Mouse (Mus musculus) mouse embryonic stem cell (cell line): Measurements from ENCODE around the gene Zglp1.
"Not testable (repeated sequence)": the region's sequence is repeated elsewhere in the genome, so short reads cannot be mapped to it uniquely, and the experiment has no call there.

Source experiments
- in situ Hi-C, 2 experiments: fragments of 300-500 bp; cut with MboI; formaldehyde crosslinking; loops; 1 replicate in 1 of 2; 3 replicates in 1 of 2; pipeline ENCODE4 v1.14.3; 2019 to 2020; ENCODE audit warnings: low sequenced_read_pairs in 2 of 2, low pct_unique_long_range_greater_than_20kb in 1 of 2, mixed read lengths in 1 of 2; ENCODE audit not compliant: unreplicated experiment in 1 of 2

Zglp1 gene

DNA sequence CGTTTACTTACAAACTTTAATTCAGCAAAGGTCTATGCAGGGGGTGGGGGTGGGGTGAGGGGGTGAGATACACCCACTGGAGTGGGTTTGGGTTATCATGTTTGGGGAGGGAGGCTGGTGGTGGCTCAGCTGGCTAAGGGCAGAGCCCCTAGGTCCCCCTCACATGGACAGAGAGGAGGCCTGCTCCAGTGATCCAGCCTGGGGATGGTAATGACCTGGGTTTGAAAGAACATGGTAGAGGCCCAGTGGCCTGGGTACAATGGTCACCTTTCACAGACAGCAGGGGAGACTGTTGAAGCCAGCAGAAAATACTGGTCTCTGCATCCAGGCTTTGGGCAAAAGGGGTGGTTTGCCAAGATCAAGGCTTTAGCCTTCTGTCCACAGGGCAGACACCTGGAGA lies 7.3 kb upstream of the Zglp1 start:
- in situ Hi-C loops, result no loop called here

DNA sequence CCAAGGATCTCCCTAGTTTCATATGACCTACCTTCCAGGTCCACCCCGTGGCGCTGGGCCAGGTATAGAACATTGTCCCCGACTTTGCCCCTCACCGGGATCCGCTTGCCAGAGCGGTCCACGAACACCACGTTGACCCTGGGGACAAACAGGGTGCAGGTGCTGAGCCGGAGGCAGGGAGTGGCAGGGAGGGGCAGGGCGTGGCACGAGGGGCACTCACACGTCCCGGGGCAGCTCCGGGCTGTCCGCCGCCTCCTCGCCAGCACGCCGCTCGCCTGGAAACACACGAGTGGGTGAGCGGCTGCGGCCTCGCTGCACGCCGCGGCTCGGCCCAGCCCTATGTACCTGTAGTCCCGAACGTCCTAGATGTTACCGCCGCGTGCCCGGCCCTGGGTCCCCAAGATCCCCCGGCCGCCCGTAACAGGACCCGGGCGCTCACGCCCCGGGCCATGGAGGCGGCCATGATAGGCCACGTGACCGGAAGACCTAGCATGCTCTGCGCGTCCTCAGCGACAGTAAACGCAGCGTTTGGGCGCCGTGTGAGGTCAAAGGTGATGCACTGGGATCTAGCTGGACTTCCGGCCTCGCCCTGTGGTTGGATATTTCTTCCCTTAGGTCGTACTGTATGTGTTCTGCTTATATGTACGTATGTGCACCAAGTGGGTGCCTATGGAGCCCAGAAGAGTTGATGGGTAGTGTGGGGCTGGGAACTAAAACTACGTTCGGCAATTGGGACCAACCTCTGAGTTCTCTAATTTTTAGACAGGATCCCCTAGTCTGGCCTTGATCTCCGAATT lies 6.3 kb upstream of the Zglp1 start, which contains the start of the genes Gm49373 and Fdx1l:
Gene Gm49373, minus strand, starts transcription at position 53 of the 797 bp plus-strand sequence.
Gene Fdx1l, minus strand, starts transcription at position 571 of the 797 bp plus-strand sequence.
- in situ Hi-C loops, result no loop called here

DNA sequence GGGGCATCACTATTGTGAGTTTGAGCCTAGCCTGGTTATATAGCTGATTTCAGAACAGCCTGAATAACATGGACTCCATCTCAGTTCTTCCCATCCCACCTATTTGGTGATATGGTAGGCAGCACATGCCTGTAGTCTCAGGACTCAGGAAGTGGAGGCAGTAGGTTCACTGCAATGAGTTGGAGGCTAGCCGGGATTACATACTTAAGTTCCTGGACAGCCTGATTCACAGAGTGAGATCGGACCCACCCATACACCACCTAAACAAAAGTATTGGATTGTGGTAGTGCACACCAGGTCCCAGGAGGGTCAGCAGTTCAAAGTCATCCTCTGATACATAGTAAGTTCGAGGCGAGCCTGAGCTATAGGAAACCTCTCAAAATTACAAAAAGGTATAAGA lies 5.7 kb upstream of the Zglp1 start:
- in situ Hi-C loops, result no loop called here

DNA sequence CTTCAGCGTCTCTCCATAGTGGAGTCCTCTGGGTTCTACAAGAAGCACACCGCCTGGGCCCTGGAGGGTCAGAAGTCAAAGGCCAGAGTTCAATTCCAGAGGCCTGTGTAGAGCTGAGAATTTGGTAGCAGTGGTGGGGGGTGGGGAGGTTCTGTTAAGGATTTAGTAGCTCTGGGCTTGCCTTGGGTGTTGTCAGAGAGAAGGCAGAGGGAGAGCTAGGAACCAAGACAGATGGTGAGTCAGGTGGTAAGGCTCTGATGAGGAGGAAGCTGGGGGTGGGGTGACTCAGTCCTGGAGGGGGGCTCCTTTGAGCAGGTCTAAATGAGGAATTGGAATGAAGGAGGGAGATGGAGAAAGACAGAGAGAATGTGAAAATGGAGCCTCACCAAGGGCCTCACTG lies 4.0 kb downstream of the Zglp1 start:
- in situ Hi-C loops, result no loop called here

DNA sequence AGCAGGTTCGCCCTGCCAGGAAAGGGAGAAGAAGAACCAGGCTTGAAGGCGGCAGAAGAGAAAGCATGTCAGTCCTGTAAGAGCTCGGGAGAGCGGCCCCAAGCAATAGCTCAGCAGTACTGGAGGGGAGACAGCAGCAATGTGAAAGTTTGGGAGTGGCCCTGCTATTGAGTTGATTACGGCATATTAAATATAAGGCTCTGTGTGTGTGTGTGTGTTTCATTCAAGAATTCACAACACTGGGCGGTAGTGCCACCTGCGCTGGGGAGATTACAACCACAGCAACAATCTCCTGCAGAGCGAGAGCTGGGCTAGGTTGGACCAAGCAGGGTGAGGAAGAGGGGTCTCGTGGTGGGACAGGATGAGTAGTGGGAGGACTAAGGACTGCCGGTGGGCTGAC lies 15.3 kb downstream of the Zglp1 start:
- in situ Hi-C loops, result no loop called here

DNA sequence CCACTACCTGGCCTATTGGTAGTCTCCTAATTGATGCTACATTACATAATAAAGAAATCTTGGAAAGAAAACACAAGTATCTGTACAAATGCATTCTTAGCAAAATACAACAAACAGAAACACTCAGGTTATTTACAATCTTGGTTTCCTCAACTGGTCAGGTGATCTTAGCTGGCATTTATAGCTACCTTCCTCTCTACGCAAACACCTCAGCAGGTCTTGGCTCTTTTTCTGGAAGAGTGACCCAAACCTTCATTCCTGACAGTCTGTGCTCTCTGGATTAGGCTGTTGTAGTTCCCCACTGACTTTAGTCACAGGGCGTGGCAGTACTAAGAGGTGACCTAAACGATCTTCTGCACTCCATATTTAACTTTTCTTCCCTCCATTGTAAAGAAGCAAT lies 21.7 kb downstream of the Zglp1 start:
- in situ Hi-C loops, result no loop called here

DNA sequence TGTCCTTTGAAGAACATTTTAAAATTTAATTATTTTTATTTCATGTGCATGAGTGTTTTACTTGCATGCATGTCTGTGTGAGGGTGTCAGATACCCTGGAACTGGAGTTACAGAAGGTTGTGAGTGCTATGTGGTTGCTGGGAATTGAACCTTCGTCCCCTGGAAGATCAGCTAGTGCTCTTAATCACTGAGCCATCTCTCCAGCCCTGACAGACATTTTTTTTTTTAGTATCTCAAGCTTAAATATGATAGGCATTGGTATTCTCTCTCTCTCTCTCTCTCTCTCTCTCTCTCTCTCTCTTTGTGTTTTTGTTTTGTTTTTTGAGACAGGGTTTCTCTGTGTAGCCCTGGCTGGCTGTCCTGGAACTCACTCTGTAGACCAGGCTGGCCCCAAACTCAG lies 22.1 kb downstream of the Zglp1 start:
- in situ Hi-C loops, result not testable (repeated sequence)

DNA sequence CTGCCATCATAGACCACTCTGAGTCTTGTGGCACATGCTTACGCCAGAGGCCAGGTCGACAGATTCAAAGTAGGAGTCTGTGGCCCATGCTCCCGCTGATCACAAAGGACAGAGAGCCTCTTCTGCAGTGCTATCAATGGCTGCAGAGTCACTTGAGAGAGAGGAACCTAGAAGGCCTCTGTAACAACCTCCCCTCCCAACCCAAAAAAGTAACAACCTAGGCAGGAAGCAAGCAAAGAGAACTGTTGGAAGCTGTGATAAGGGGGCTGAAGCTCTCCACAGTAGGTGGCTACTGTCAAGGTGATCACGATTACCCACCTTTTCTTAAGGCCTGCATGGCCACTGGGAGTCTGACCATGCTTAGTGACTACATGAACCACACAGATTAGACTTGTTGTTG lies 23.3 kb downstream of the Zglp1 start:
- in situ Hi-C loops, result no loop called here

DNA sequence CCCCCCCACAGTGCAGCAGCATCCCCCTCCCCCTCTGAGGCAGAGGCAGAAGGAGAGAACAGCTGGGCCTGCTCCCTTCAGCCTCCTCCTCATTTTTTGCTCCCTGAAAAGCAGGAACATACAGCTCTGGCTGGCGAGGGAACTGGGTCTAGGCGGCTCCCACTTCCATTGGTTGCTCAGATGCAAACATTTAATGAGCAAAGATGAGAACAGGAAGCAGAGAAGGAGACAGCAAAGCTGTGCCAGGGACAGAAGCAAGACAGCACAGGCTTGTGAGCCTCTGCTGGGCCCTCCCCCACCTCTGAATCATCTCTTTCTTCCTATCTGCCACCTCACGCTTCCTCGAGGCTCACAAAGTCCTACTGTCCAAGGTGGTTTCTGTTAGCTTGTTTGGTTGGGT lies 25.6 kb downstream of the Zglp1 start:
- in situ Hi-C loops, result no loop called here

DNA sequence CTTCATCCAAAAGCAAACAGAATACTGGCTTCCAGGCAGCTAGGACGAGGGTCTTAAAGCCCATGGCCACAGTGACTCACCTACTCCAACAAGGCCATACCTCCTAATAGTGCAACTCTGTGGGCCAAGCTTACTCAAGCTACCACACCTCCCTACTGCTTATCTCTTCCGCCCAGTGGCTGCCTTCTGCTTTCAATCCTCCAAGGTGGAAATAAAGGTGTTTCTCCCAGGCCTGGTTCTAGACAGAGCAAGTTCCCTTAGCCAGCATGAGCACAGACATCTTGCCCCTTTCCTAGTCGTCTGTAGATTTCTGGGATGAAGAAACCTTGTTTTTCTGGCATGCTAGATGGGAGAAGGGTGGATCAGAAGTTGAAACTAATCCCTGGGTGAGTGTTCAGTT lies 27.1 kb downstream of the Zglp1 start:
- in situ Hi-C loops, result no loop called here

DNA sequence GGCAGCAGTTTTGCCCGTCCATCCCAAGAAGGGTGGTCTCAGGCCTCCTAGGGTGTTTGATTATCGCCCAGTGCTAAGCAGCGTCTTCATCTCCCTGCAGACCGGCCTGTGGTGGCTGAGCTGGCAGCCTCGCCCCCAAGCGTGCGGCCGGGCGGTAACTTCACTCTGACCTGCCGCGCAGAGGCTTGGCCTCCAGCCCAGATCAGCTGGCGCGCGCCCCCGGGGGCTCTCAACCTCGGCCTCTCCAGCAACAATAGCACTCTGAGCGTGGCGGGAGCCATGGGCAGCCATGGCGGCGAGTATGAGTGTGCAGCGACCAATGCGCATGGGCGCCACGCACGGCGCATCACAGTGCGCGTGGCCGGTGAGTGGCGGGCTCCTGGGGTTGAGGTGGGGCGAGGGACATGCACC lies 29.4 kb downstream of the Zglp1 start:
- in situ Hi-C loops, result no loop called here

DNA sequence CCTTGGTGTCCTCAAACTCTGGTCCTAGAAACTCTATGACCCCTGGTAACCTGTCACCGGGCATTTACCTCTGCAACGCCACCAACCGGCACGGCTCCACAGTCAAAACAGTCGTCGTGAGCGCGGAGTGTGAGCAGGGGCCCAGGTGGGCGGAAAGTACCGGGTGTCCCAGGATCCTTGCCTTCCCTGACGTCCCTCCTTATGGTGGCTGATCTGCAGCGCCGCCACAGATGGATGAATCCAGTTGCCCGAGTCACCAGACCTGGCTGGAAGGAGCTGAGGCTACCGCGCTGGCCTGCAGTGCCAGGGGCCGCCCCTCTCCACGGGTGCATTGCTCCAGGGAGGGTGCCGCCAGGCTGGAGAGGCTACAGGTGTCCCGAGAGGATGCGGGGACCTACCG lies 30.2 kb downstream of the Zglp1 start:
- in situ Hi-C loops, result no loop called here

DNA sequence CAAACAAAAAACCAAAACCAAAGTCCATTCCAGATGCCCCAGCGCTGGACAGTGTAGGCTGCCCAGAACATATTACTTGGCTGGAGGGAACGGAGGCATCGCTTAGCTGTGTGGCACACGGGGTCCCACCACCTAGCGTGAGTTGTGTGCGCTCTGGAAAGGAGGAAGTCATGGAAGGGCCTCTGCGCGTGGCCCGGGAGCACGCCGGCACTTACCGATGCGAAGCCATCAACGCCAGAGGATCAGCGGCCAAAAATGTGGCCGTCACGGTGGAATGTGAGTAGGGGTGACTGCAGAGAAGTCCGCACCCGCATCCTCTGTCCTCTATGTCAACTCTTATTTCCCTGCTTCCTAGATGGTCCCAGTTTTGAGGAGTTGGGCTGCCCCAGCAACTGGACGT lies 30.7 kb downstream of the Zglp1 start:
- in situ Hi-C loops, result no loop called here

DNA sequence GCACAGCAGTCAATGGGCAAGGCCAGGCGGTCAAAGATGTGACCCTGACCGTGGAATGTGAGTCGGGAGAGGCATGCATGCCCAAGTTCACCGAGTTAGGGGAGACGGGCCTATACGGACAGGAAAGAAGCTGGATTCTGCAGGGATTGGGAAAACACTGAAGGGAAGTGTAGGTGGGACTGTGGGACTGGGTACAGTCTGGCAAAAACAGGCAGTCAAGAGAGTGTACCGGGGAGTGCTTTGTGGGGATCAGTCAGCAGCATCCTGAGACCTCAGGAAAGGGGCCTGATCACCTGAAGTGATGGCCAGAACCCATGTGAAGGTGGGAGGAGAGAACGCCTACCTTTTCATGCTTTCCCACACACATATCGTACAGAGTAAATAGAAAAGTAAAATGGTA lies 31.3 kb downstream of the Zglp1 start:
- in situ Hi-C loops, result no loop called here

DNA sequence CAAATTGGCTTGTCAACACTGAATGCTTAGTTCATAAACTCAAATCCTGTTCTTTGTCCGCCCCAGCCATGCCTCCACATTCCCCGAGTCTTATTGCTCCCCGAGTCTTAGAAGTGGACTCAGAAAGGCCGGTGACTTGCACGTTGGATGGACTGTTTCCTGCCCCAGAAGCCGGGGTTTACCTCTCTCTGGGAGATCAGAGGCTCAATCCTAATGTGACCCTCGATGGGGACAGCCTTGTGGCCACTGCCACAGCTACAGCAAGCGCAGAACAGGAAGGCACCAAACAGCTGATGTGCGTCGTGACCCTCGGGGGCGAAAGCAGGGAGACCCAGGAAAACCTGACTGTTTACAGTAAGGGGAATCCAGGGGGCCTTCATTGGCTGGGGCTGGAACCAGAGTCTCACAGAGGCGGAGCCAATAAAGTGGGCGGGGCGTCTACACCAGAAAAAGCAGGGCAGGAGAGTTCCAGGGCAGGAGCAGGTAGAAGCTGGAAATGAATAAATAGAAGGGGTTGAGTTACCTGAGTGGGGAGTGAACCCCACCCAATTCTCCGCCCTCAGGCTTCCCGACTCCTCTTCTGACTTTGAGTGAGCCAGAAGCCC lies 32.3 kb downstream of the Zglp1 start:
- in situ Hi-C loops, result no loop called here

DNA sequence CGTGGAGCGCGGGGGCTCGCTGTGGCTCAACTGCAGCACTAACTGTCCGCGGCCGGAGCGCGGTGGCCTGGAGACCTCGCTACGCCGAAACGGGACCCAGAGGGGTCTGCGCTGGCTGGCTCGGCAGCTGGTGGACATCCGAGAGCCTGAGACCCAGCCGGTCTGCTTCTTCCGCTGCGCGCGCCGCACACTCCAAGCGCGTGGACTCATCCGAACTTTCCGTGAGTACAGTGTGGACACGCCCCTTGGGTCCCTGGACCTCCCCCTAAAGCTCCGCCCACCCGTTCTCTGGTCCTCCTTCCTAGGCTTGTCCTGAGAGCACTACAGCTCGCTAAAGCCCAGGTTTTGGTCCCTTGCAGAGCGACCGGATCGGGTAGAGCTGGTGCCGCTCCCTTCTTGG lies 33.8 kb downstream of the Zglp1 start:
- in situ Hi-C loops, result no loop called here

DNA sequence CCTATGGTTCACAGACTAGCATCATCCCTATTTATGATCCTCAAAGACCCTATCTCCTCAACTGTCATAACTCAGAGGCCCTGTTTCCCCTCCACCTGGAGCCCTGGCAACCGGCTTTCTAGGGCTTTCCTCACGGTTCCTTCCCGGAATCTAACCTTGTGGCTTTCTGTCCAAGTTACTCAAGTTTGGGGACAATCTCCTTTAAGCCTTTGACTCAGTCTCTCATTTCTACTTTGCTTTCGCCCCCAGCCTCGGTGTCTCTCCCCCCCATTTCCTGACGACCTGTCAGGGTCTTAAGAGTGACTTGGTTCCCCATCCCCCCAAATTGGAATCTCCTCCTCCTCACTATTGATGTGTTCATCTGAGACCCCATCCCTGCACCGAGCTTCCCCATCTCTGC lies 34.4 kb downstream of the Zglp1 start:
- in situ Hi-C loops, result no loop called here

DNA sequence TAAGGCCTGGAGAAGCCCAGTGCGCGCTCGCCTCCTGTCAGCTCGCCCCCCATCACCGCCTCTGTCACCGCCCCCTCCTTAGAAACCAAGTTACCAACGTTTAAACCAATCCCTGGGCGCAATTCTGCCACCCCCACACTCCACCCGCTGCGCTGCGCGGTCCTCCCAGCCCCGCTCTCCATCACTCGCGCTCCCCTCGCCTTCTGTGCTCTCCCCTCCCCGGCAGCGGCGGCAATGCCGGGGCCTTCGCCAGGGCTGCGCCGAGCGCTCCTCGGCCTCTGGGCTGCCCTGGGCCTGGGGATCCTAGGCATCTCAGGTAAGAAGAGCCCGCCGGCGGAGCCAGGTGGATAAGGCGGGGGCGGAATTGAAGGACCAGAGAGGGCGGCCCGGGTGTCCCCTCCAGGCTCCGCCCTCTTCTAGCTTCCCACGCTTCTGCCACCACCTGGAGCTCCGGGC lies 35.0 kb downstream of the Zglp1 start, which contains the start of gene Icam5:
Gene Icam5, plus strand, starts transcription at position 178 of the 456 bp plus-strand sequence.
- in situ Hi-C loops, result no loop called here

DNA sequence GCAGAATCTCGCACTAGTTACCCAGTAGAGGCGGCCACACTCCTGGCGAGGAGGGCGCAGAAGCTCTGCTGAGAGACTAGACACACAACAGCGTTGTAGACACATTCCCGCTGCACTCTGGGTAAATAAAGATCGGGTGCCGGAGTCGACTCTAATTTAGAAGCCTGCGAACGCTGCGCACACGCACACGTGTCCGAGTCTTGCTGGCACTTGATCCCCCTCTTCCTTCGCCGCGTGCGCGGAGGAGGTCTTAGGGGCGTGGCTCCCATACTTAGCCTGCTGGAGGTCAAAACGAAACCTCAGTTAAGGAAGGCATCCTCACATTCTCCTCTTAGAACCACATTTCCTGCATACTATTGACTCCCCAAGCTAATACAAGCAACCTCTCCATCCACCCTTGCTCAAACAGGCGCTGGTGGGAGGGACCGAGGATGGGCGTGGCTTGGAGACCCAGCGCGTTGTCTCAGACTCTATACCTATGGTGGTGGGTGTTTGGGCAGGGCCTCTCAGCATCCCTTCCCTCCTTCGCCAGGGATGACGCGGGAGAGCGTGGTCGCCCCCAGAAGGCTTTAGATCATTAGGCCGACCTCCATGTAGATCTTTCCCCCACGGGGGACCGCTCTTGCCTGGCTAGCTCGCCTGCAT lies 35.5 kb downstream of the Zglp1 start:
- in situ Hi-C loops, result no loop called here
